Mouse (Mus musculus): Measurements from ENCODE around the gene Arhgef17.

- no peak for TF ChIP-seq POLR2A (IDR thresholded peaks at IDR 0.05; ENCODE audit: control insufficient read depth, extremely low read depth, insufficient read depth, low read length, poor library complexity)
- no peak for TF ChIP-seq CTCF (IDR thresholded peaks at IDR 0.05; ENCODE audit: borderline replicate concordance, control insufficient read depth, extremely low read depth, insufficient read depth, low read length, poor library complexity)
Measured at GRCm38 (mm10) chr7:100921289-100921688, 10.6 kb downstream of the Arhgef17 start.
